Mouse (Mus musculus) hindbrain, embryonic 13.5 days (tissue): ENCODE measurements around the gene Grpr. TPM values are rescaled to one million over a fixed set of nuclear protein-coding genes. Genes with fewer than 3 reads are reported as not detected.
A peak's percentile ranks its signal among the peaks of the same experiment; 100 is the strongest.

Experiments used
- ATAC-seq: fragments of 200-750 bp; cut with Nextera tagmentation; 2 replicates; pipeline ENCODE4 v1.8.0; 2017; ENCODE audit warnings: moderate TSS enrichment; ENCODE audit not compliant: low FRiP score
- H3K27ac ChIP-seq: fragments of 300-500 bp; sonication (generic); 2 replicates; pipeline ENCODE4 v1.5.1; 2015; ENCODE audit warnings: inconsistent platforms, mild to moderate bottlenecking, moderate library complexity
- H3K27me3 ChIP-seq: fragments of 300-500 bp; sonication (generic); 2 replicates; pipeline ENCODE4 v1.6.1; 2015; ENCODE audit warnings: mild to moderate bottlenecking, inconsistent platforms
- H3K36me3 ChIP-seq: fragments of 300-500 bp; sonication (generic); 2 replicates; pipeline ENCODE4 v1.6.1; 2015; ENCODE audit warnings: mild to moderate bottlenecking, inconsistent platforms
- H3K4me1 ChIP-seq: fragments of 300-500 bp; sonication (generic); replicated peaks from 2 replicates; pipeline ENCODE4 v1.6.1; 2015; ENCODE audit warnings: inconsistent platforms
- H3K4me2 ChIP-seq: fragments of 300-500 bp; sonication (generic); 2 replicates; pipeline ENCODE4 v1.6.1; 2015; ENCODE audit warnings: inconsistent platforms, mild to moderate bottlenecking, moderate library complexity
- H3K4me3 ChIP-seq: fragments of 300-500 bp; sonication (generic); 2 replicates; pipeline ENCODE4 v1.5.1; 2015; ENCODE audit warnings: mild to moderate bottlenecking, inconsistent platforms
- H3K9ac ChIP-seq: fragments of 300-500 bp; sonication (generic); 2 replicates; pipeline ENCODE4 v1.6.1; 2015; ENCODE audit warnings: mild to moderate bottlenecking, inconsistent platforms
- H3K9me3 ChIP-seq: fragments of 300-500 bp; sonication (generic); 2 replicates; pipeline ENCODE4 v1.6.1; 2016; ENCODE audit warnings: inconsistent platforms
- WGBS: fragments of 180-500 bp; shearing (Covaris S2); methylation state at CpG from one replicate; pipeline ENCODE4 v1.1.7; 2015; 5-methylcytosine and 5-hydroxymethylcytosine counted together
- polyA plus RNA-seq: library from polyadenylated mRNA; unstranded; fragments of >200 nt; fragmentation: Nextera tagmentation; extraction: Ambion mirVana; gene quantifications from 2 replicates; pipeline ENCODE4 v1.2.1, GENCODE M21; 2015

The Grpr gene
- polyA plus RNA-seq, result 0.44 and 0.52 TPM in 2 replicates

DNA sequence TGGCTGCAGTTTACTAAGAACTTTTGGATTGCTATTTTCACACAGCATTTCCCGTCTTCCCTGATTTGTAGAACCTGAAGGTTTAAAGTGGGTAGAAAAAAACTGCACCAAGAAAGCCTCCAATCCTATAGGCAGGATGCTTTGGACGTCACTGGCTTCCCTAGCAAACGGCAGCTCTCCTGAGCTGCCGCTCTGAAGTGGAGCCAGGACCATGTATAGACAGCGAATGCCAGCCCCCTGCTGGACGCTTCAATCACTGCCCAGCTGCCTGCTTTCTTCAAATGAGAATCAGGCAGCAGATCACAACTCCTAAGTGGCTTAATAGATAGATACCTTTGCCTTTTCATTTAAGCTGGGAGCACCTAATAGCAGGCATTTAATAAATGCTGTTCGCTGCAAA lies at the start of gene Grpr:
Gene Grpr, minus strand, starts transcription at position 12 of the 400 bp plus-strand sequence.
- H3K9me3 ChIP-seq, result no peaks in the 10 kb centered on the region
- H3K36me3 ChIP-seq, result no peaks in the 10 kb centered on the region
- no peak within 1 kb of the TSS for H3K4me3 ChIP-seq
- H3K27ac ChIP-seq, result no peak within 1 kb of the TSS
- no peak within 1 kb of the TSS for H3K9ac ChIP-seq
- WGBS, result 22% methylated on average over 7 of the region's 7 CpGs
- H3K4me1 ChIP-seq, result no peaks in the 10 kb centered on the region
- H3K27me3 ChIP-seq, result peaks cover 36% of the 10 kb centered on the region; the same call in 1 of the 2 replicates
- no peak within 1 kb of the TSS for H3K4me2 ChIP-seq
- ATAC-seq, result peak; percentile 87

DNA sequence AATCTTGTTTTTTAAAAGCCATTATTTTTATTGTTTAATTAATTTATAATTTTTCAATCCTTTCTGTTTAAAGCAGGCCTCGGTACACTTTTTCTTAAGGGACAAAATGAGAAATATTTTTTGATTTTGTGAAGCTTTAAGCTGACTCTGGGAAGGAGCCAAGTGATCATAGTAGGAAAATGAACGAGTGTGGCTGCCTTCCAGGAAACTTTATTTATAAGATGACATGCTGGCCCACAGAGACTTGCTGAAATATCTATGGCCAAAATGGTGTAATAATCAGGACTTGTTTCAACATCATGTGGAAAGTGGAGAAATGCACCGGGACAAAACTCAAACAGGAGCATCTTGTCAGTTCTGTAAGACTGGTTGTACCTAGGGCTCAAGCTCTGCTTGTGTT lies 11.0 kb upstream of the Grpr start:
- no peak for ATAC-seq
- 83% methylated on average over 3 of the region's 3 CpGs for WGBS
- H3K4me3 ChIP-seq, result no peak overlapping the region
- no peaks in the 10 kb centered on the region for H3K4me1 ChIP-seq
- no peak overlapping the region for H3K4me2 ChIP-seq
- H3K36me3 ChIP-seq, result no peaks in the 10 kb centered on the region
- no peak overlapping the region for H3K27ac ChIP-seq
- H3K27me3 ChIP-seq, result peaks cover 13% of the 10 kb centered on the region; the same call in 1 of the 2 replicates
- no peaks in the 10 kb centered on the region for H3K9me3 ChIP-seq
- H3K9ac ChIP-seq, result no peak overlapping the region

DNA sequence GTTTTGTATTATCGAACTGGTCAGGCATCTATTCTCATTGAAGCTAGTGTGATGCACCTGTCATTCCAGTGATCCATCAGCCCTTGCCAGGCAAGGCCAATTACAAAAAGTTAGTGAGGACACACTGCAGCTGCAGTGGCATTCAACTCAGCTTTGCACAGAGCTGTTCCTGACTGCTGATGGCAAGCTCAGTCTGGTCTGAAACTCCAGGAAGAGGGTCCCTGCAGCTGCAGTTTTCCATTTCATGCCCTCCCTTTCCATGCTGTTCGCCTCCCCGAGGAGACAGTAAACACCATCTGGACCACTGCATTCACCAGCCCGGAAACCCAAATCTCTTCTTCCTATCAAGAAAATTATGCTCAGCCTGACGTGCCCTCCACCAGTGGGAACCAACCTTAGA lies 2.4 kb downstream of the Grpr start:
- H3K4me3 ChIP-seq, result no peak overlapping the region
- H3K27me3 ChIP-seq, result peaks cover 33% of the 10 kb centered on the region; the same call in 1 of the 2 replicates
- H3K9me3 ChIP-seq, result no peaks in the 10 kb centered on the region
- H3K9ac ChIP-seq, result no peak overlapping the region
- no peaks in the 10 kb centered on the region for H3K4me1 ChIP-seq
- no peak for ATAC-seq
- H3K36me3 ChIP-seq, result no peaks in the 10 kb centered on the region
- no peak overlapping the region for H3K27ac ChIP-seq
- 76% methylated on average over 5 of the region's 5 CpGs for WGBS
- no peak overlapping the region for H3K4me2 ChIP-seq

DNA sequence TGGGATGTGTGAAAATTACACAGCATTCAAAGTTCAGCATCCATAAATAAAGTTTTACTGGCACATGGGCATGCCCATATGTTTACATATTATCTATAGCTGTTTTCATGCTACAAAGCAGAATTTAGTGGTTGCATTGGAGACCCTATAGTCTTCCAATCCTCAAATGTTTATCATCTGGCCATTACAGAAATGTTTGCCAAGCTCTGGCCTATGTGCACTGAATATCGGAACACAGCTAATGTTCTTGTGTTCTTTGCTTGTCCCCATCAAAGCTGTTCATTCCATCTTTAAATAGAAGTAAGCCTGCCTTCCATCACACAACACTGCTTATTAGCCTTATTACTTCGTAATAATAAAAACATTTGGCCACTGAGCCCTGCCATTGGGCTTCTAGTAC lies 16.6 kb downstream of the Grpr start:
- Histone ChIP-seq H3K9me3 (no peaks in the 10 kb centered on the region), H3K4me2 (no peak overlapping the region), H3K9ac (no peak overlapping the region), H3K36me3 (no peaks in the 10 kb centered on the region), H3K4me1 (no peaks in the 10 kb centered on the region), H3K27ac (no peak overlapping the region), H3K4me3 (no peak overlapping the region), H3K27me3 (peaks cover 19% of the 10 kb centered on the region)
- WGBS, result 75% methylated on average over 2 of the region's 2 CpGs
- no peak for ATAC-seq

DNA sequence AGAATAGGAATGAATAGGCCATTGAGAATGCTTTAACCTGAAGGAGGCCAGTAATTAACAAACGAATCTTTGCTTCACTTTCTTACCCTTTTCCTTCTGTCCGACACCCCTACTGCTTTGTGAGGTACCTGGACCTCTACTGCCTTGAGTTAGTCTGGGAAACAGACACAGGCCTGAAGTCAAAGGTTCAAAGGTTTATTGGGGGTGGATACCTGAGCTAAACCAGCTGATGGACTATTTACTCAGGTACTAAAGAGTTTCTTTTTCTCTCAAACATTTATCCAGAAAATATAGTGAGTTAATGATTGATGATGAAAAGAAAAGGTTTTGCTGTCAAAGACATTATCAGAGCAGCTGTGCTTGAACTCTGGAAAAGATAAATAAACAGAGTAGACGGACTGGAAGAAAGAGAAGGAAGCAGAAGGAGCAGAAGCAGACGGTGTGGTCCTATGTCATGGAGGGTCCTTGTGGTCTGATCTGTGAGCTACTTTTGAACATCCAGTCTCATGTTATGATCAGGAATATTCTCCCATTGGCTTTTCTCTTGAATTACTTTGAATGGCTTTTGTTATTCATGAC lies 30.4 kb downstream of the Grpr start:
- no peak for ATAC-seq
- H3K27ac ChIP-seq, result no peak overlapping the region
- no peaks in the 10 kb centered on the region for H3K36me3 ChIP-seq
- no peaks in the 10 kb centered on the region for H3K9me3 ChIP-seq
- no peak overlapping the region for H3K4me3 ChIP-seq
- no peak overlapping the region for H3K4me2 ChIP-seq
- no peak overlapping the region for H3K9ac ChIP-seq
- WGBS, result 87% methylated on average over 4 of the region's 4 CpGs
- peaks cover 16% of the 10 kb centered on the region; the same call in 1 of the 2 replicates for H3K27me3 ChIP-seq
- no peaks in the 10 kb centered on the region for H3K4me1 ChIP-seq

DNA sequence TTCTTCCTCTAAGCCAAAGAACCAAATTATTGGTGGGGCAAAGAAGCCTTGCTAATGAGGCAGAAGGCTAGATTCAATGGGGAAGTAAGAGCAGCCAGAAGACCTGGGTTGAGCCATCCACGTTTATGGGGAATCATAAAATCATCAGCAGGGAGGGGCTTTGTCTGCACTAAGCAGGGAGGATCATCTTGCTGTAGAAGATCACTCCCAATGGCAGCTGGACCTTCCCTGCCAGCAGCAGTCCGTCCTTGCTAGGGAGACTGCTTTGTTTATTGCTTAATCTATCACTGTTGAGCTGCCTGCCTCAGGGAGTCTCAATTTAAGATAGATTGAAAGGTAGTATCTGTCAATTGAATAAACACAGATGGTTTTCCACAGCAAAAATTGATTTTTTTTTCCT lies 37.7 kb downstream of the Grpr start:
- H3K9ac ChIP-seq, result no peak overlapping the region
- no peak overlapping the region for H3K4me2 ChIP-seq
- H3K9me3 ChIP-seq, result no peaks in the 10 kb centered on the region
- no peaks in the 10 kb centered on the region for H3K4me1 ChIP-seq
- WGBS, result 44% methylated on average over 2 of the region's 2 CpGs
- no peak overlapping the region for H3K27ac ChIP-seq
- no peak overlapping the region for H3K4me3 ChIP-seq
- H3K36me3 ChIP-seq, result no peaks in the 10 kb centered on the region
- H3K27me3 ChIP-seq, result peaks cover 36% of the 10 kb centered on the region; the same call in 1 of the 2 replicates
- no peak for ATAC-seq

DNA sequence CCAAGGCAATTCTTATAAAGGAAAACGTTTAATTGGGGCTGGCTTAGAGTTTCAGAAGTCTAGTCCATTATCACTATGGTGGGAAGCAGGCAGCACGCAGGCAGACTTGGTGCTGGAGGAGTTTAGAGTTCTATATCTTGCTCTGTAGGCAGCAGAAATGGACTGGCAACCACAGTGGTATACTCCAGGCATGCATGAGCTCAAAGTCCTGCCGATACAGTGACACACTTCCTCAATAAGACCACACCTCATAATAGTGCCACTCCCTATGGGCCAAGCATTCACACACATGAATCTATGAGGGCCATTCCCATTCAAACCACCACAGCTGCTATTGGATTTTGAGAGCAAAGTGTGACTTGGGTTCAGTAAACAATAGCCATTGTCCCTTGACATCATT lies 47.4 kb downstream of the Grpr start:
- ATAC-seq, result no peak
- Histone ChIP-seq H3K4me3 (no peak overlapping the region), H3K27me3 (0 out of 2 replicates have a peak, but pooled peaks cover 2% of the 10 kb centered on the region), H3K9ac (no peak overlapping the region), H3K9me3 (no peaks in the 10 kb centered on the region), H3K27ac (no peak overlapping the region), H3K4me1 (no peaks in the 10 kb centered on the region), H3K36me3 (no peaks in the 10 kb centered on the region), H3K4me2 (no peak overlapping the region)
- 79% methylated on average over 3 of the region's 3 CpGs for WGBS

Other genes starting within 250 kb of the Grpr start
- gene Rnf138rt1, start 211.7 kb upstream of the Grpr start, polyA plus RNA-seq, result 2.3 and 2.6 TPM in 2 replicates